Mouse (Mus musculus) retina, adult 2 months (tissue): ENCODE data around the gene Olfr1113.
"Not testable (repeated sequence)": the region's sequence is repeated elsewhere in the genome, so short reads cannot be mapped to it uniquely, and the experiment has no call there.

ENCODE experiments used
- DNase-seq: peaks from one replicate; pipeline ENCODE4 v3.0.0-alpha.2; 2012; ENCODE audit warnings: low read depth, low spot score

The Olfr1113 gene

GRCm38 (mm10) chr2:87208670-87209069, at the start of gene Olfr1113:
Olfr1113 (plus strand) TSS chr2:87208970.
- DNase-seq, result no peak

- DNase-seq, result not testable (repeated sequence)
Measured at GRCm38 (mm10) chr2:87167731-87168130, 41.0 kb upstream of the Olfr1113 start.

- no peak for DNase-seq
Measured at GRCm38 (mm10) chr2:87187498-87187897, 21.3 kb upstream of the Olfr1113 start, which contains the start of gene Olfr1112. Olfr1112 (plus strand) TSS chr2:87187798.

- no peak for DNase-seq
Measured at GRCm38 (mm10) chr2:87247713-87248112, 38.9 kb downstream of the Olfr1113 start, which contains the start of gene Olfr1115. Olfr1115 (plus strand) TSS chr2:87248013.
